Mouse (Mus musculus): ENCODE measurements at regions not wholly inside any gene's neighbourhood (a gene's known extent, or its start where the extent isn't known, plus 50 kb on each side); places are given as distances from the start of the nearest gene placed in this dataset.
"Not testable (repeated sequence)": the region's sequence is repeated elsewhere in the genome, so short reads cannot be mapped to it uniquely, and the experiment has no call there.

DNA sequence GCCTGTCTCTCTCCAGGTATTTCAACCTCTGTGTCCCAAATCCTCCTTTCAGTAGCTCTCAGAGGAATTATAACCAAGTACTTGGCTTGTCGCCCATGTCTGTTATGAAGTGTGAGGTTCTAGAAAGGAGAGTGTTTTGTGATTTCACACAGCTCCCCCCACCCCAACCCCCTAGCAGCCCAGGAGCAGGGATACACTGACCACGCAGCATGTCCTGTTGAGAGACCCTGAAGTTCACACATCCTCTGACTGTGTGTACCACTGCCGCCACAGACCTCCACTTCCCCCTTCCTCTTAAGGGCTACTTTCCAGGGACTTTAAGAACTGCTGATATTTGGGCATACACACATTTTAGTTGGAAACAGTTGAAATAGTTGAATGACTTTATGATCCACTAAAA is 289.2 kb downstream of the Hace1 start:
- H3K4me3 ChIP-seq: no peak overlapping the region
- no peaks in the 10 kb centered on the region for H3K27me3 ChIP-seq (ENCODE audit: poor library complexity, severe bottlenecking)
- no peak for DNase-seq (ENCODE audit: extremely low spot score, low spot score)
- no peaks in the 10 kb centered on the region for H3K36me3 ChIP-seq (replicated peaks)
- 71% methylated on average over 3 of the region's 3 CpGs for WGBS
- H3K4me1 ChIP-seq: peaks cover 4% of the 10 kb centered on the region; the same call in 1 of the 2 replicates
- no peak overlapping the region; the same call in 1 of the 2 replicates for H3K27ac ChIP-seq
- H3K9me3 ChIP-seq: no peaks in the 10 kb centered on the region

DNA sequence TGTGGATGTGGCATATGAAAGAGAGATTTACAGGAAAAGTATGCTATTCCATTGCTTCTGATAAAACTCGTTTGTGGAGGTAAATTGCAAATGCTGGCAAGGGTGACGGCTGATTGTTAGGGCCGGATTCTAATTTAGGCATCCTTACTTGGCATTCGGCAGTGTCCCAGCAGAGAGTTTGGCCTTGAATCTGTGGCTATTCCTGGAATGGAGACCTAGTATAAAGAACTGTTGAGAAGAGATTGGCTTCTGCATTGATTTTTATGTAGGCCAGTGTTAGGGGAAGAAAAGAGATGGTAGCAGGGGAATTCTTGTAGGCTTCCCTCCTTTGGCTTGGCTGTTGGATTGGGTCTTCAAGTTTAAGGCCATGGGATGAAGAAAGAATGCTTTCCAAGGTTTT is 293.4 kb downstream of the Hace1 start:
- 93% methylated on average over 4 of the region's 4 CpGs for WGBS
- DNase-seq (ENCODE audit: extremely low spot score, low spot score): no peak
- H3K36me3 ChIP-seq (replicated peaks): no peaks in the 10 kb centered on the region
- H3K27me3 ChIP-seq (ENCODE audit: poor library complexity, severe bottlenecking): no peaks in the 10 kb centered on the region
- H3K4me1 ChIP-seq: peaks cover 10% of the 10 kb centered on the region
- no peak overlapping the region for H3K27ac ChIP-seq
- H3K9me3 ChIP-seq: no peaks in the 10 kb centered on the region
- H3K4me3 ChIP-seq: no peak overlapping the region

DNA sequence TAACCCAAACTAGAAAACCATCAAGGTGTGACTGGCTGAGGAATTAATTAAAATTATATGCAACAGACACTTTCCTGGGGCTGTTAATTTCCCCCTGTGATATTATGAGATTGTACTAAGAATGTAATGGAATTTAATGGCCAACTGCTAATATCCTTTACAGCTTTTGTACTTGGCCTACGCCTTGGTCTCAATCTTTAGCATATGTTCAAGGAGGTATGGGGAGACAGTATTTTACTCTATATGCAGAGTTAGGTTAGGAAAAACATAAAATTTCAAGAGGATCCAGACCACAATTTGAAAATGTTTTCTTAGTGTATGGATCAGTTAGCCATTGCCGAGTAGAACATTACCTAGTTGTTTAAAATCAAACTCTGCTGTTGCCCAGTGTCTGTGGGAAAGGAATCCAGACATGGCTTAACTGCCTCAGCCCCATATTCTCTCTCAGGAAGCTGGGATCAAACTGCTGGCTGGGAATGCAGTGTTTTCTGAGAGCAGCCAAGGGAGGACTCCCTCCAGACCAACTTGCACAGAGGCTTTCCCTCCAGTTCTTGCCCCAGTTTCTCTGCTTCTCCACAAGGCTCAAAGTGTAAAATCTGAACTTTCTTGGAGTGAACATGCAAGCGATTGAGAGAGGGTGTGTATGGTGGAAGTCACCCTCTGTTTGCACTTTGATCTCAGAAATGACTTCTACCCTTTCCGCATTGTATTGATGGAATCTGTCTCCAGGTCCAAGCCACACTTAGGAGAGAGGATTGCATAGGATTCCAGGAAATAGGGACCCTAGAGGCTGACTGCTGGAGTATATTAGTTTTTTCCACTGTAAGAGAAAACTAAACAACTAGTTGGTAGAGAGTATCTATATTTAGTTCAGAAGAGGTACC is 294.6 kb downstream of the Hace1 start:
- Histone ChIP-seq H3K4me3 (no peak overlapping the region), H3K27ac (no peak overlapping the region), H3K4me1 (peaks cover 10% of the 10 kb centered on the region; the same call in 1 of the 2 replicates), H3K27me3 (ENCODE audit: poor library complexity, severe bottlenecking) (no peaks in the 10 kb centered on the region), H3K36me3 (replicated peaks) (no peaks in the 10 kb centered on the region), H3K9me3 (no peaks in the 10 kb centered on the region)
- no peak for DNase-seq (ENCODE audit: extremely low spot score, low spot score)
- 91% methylated on average over 4 of the region's 4 CpGs for WGBS

DNA sequence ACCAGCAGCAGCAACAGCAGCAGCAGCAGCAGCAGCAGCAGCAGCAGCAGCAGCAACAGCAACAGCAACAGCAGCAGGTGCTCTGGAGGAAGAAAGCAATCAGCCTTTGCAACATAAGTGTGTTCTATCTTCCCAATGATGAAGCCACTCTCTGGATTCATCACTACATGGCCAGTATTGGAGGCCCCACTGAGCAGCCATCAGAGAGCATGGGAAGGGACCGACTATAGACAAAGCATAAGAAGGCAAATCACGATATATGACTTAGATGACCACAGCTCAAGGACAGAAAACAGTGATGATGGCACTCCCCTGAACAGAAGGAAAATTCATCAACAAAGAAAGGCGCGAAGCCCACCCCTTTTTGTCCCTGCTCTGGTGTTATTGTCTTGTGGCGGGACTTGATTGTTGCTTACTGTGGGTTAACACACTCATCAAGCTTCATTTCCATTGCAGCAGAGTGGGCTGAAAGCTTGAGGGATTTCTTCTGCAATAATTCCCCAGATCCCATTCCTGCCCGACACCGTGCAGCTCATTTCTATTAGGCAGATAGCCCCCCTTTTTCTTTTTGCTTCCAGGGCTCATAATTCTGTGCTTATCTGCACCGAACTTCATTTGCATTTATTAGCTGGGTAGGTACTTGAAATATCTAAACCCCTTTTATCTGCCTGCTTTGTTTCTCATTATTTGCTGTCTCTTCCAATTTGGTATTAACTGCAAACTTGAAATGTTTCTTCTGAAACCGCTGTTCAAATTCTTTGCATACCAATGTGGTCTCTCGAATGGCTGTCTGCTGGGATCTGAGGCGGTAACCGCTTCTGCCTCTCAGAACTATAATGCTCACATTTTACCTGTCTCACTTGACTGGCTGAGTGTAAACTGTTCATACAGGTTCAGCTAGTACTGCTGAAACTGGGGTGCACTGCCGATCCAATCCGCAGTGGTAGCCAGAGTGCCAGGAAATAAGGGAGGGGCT is 296.5 kb downstream of the Hace1 start:
- peaks cover 10% of the 10 kb centered on the region; the same call in 1 of the 2 replicates for H3K4me1 ChIP-seq
- no peaks in the 10 kb centered on the region for H3K36me3 ChIP-seq (replicated peaks)
- no peak overlapping the region for H3K4me3 ChIP-seq
- H3K27me3 ChIP-seq (ENCODE audit: poor library complexity, severe bottlenecking): no peaks in the 10 kb centered on the region
- DNase-seq (ENCODE audit: extremely low spot score, low spot score): no peak
- no peaks in the 10 kb centered on the region for H3K9me3 ChIP-seq
- H3K27ac ChIP-seq: peak overlapping the region; percentile 60; the same call in 1 of the 2 replicates
- WGBS: 80% methylated on average over 14 of the region's 14 CpGs

DNA sequence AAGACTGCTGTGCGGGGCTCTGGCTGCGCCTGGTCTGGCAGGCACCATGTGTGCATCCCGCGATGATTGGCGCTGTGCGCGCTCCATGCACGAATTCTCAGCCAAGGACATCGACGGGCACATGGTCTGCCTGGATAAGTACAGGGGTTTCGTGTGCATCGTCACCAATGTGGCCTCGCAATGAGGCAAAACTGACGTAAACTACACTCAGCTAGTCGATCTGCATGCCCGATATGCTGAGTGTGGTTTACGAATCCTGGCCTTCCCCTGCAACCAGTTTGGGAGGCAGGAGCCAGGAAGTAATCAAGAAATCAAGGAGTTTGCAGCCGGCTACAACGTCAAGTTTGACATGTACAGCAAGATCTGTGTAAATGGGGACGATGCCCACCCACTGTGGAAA is 297.7 kb downstream of the Hace1 start:
- not testable (repeated sequence) for H3K36me3 ChIP-seq (replicated peaks); H3K27me3 ChIP-seq (ENCODE audit: poor library complexity, severe bottlenecking); DNase-seq (ENCODE audit: extremely low spot score, low spot score); H3K4me3 ChIP-seq; H3K9me3 ChIP-seq; H3K27ac ChIP-seq
- 95% methylated on average over 20 of the region's 20 CpGs for WGBS
- peaks cover 10% of the 10 kb centered on the region; the same call in 1 of the 2 replicates for H3K4me1 ChIP-seq

DNA sequence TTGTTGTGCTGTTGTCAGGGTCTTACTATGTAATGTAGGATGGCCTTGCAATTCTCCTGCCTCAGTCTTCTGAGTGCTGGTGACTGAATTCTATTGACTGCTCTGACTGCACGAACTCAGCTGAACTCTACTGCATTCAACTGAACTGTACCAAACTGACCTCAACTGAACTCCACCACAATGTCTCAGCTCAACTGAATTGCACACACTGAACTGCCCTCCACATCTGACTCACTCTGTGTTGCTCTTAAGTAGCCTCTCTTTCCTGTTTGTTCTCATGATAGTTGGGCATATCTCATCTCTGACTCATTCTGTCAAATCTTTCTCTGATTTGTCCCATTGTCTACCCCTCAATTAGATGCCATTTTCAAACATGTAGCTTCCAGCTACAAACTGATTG is 306.1 kb downstream of the Hace1 start:
- no peaks in the 10 kb centered on the region for H3K27me3 ChIP-seq (ENCODE audit: poor library complexity, severe bottlenecking)

DNA sequence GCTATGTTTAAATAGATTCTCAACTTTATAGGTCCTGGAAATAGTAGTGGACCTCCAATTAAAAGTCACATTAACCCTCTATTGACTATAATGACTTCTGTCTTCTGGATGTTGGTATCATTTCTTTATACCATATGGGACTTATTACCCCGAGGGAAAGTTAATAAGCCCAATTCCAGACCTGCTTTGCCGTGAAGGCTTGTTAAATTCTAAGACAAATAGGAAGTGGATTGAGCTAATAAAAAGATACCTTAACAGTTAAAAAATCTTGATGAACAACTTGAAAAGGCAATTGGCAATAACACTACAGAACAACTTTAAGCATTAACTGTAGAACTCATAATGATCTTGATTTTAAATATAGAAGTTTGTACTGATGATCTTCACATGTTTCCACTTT is 309.0 kb downstream of the Hace1 start:
- Histone ChIP-seq H3K9me3 (0 out of 2 replicates have a peak, but pooled peaks cover 3% of the 10 kb centered on the region), H3K36me3 (replicated peaks) (no peaks in the 10 kb centered on the region), H3K27me3 (ENCODE audit: poor library complexity, severe bottlenecking) (no peaks in the 10 kb centered on the region), H3K4me1 (peaks cover 3% of the 10 kb centered on the region; the same call in 1 of the 2 replicates), H3K4me3 (no peak overlapping the region), H3K27ac (no peak overlapping the region)
- DNase-seq (ENCODE audit: extremely low spot score, low spot score): no peak
- 64% methylated on average over 2 of the region's 2 CpGs for WGBS

More for the DNA sequence above, 306.1 kb downstream of the Hace1 start:
- no peaks in the 10 kb centered on the region for H3K9me3 ChIP-seq
- no peaks in the 10 kb centered on the region for H3K36me3 ChIP-seq (replicated peaks)
- no peak overlapping the region for H3K4me3 ChIP-seq
- H3K4me1 ChIP-seq: no peaks in the 10 kb centered on the region
- 95% methylated on average over 1 of the region's 1 CpGs for WGBS
- no peak for DNase-seq (ENCODE audit: extremely low spot score, low spot score)
- no peak overlapping the region for H3K27ac ChIP-seq

DNA sequence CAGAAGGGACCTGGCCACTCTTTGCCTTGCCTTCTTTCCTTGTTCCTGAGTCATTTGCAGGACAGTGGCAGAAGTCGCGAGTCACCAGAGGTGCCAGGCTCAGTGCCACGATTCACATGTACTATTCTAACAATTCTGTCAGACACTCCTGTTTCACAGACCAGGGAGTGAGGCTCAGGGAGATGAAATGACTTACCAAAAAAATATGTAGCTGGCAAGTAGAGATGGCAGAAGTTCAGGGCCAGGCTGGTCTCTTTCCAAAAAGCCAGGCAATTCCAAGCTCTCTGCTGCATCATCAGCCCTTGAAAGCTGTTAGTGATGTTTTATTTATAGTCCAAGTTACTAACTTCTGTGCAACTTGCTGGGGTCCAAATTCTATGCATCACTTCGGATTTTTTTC is 311.2 kb downstream of the Hace1 start:
- Histone ChIP-seq H3K9me3 (0 out of 2 replicates have a peak, but pooled peaks cover 3% of the 10 kb centered on the region), H3K4me3 (no peak overlapping the region), H3K27ac (no peak overlapping the region; the same call in 1 of the 2 replicates), H3K36me3 (replicated peaks) (no peaks in the 10 kb centered on the region), H3K27me3 (ENCODE audit: poor library complexity, severe bottlenecking) (no peaks in the 10 kb centered on the region), H3K4me1 (peaks cover 9% of the 10 kb centered on the region)
- 87% methylated on average over 4 of the region's 4 CpGs for WGBS
- DNase-seq (ENCODE audit: extremely low spot score, low spot score): no peak

DNA sequence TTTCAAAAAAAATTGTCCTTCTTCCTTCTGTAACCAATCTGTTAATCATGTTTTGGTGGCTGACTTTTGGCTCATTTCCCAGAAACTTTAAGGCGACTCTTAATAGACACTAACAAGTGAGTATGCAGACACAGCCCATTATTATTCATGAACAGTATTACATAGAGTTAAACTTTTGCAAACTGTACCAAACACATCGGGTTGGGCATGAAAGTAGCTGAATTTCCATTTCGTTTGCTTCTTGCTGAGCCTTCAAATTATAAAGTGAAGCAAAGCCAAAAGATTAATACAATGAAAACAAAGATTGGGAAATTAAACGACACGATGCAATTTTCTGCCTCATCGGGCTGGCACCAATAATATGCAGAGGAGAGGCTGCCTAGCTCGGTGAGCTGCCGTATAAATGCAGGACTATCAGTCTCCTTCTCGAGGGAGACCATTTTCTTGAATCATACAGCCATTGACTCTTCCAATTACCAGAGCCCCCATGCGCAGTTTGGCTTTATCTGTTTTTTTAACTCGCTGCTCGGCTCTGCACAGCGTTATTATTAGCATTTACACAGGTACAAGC is 311.8 kb downstream of the Hace1 start:
- 73% methylated on average over 13 of the region's 13 CpGs for WGBS
- no peak overlapping the region for H3K4me3 ChIP-seq
- no peaks in the 10 kb centered on the region for H3K36me3 ChIP-seq (replicated peaks)
- DNase-seq (ENCODE audit: extremely low spot score, low spot score): no peak
- H3K4me1 ChIP-seq: peaks cover 11% of the 10 kb centered on the region
- no peaks in the 10 kb centered on the region for H3K27me3 ChIP-seq (ENCODE audit: poor library complexity, severe bottlenecking)
- H3K9me3 ChIP-seq: 0 out of 2 replicates have a peak, but pooled peaks cover 3% of the 10 kb centered on the region
- no peak overlapping the region for H3K27ac ChIP-seq

DNA sequence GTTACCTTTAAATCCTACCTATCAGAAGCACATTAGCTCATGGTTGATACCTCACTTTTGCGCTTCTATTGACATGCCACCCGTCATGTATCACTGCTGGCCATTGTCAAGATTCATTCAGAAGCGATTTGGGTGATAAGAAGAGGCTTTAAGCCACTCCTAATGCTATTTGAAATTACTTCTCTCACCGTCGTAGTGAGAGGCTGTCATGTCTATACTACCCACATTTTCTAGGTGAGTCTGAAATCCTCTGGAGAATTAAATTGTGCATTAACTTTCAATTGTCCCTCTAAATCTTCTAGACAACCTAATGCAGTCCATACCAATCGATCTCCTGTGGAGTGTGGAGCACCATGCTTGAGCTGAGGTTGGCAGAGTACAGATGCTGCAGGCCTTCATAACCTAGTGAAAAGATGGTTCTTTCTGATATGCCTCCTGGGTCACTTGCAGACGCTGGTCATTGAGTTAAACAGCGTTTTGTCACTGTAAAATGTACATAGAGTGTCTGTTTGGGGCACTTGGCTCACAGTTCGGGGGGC is 312.5 kb downstream of the Hace1 start:
- peaks cover 11% of the 10 kb centered on the region for H3K4me1 ChIP-seq
- WGBS: 89% methylated on average over 9 of the region's 9 CpGs
- no peaks in the 10 kb centered on the region for H3K27me3 ChIP-seq (ENCODE audit: poor library complexity, severe bottlenecking)
- H3K4me3 ChIP-seq: no peak overlapping the region
- 0 out of 2 replicates have a peak, but pooled peaks cover 3% of the 10 kb centered on the region for H3K9me3 ChIP-seq
- DNase-seq (ENCODE audit: extremely low spot score, low spot score): no peak
- no peaks in the 10 kb centered on the region for H3K36me3 ChIP-seq (replicated peaks)
- H3K27ac ChIP-seq: no peak overlapping the region; the same call in 1 of the 2 replicates

DNA sequence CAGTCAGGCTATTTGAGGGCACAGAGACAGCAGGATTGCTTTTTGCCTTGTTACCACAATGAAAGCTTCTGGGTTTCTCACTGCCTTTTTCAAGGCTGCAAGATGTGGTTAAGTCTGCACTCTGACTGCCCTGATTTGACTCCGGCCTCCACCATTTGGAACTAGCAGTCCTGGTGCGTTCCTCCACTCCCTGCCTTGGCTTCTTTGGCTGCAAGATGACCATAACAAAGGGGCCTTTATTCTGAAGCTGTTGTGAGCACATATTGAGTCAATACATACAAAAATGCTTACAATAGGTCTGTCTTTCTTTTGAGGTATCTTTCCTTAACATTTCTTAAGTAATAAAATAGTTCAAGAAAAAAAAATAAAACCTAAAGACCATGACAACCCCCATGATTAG is 314.8 kb downstream of the Hace1 start:
- Histone ChIP-seq H3K36me3 (replicated peaks) (no peaks in the 10 kb centered on the region), H3K4me3 (no peak overlapping the region), H3K4me1 (peaks cover 11% of the 10 kb centered on the region), H3K9me3 (0 out of 2 replicates have a peak, but pooled peaks cover 3% of the 10 kb centered on the region), H3K27ac (peak overlapping the region; percentile 40; the same call in 1 of the 2 replicates), H3K27me3 (ENCODE audit: poor library complexity, severe bottlenecking) (no peaks in the 10 kb centered on the region)
- no peak for DNase-seq (ENCODE audit: extremely low spot score, low spot score)
- 53% methylated on average over 2 of the region's 2 CpGs for WGBS
